Mouse (Mus musculus): Measurements from ENCODE around the gene Arhgap45. TPM values are rescaled to one million over a fixed set of nuclear protein-coding genes. Genes with fewer than 3 reads are reported as not detected.

The Arhgap45 gene
- not detected for polyA plus RNA-seq (2014; fragmentation: Illumina TruSeq; extraction: RNeasy Lipid Tissue Mini Kit (QIAGEN cat#74804); ENCODE audit: low read depth, low replicate concordance)

DNA sequence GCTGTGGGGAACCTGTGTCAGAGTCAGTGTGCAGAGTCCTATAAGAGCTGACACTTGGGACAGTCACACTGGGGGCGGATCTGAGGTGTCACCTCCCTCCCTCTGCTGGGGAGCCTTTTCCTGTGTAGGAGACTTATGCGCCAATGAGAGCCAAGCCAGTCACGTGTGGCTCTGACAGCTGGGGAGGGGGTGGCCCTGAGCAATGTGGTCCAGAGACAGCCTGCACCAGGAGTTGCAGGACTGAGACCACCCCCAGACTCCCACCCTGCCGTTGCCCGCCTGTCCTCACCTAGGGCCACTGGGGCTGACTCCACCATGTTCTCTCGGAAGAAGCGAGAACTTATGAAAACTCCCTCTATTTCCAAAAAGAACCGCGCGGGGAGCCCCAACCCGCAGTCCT is at the start of gene Arhgap45:
Gene Arhgap45, plus strand, starts transcription at position 143 of the 400 bp plus-strand sequence.

DNA sequence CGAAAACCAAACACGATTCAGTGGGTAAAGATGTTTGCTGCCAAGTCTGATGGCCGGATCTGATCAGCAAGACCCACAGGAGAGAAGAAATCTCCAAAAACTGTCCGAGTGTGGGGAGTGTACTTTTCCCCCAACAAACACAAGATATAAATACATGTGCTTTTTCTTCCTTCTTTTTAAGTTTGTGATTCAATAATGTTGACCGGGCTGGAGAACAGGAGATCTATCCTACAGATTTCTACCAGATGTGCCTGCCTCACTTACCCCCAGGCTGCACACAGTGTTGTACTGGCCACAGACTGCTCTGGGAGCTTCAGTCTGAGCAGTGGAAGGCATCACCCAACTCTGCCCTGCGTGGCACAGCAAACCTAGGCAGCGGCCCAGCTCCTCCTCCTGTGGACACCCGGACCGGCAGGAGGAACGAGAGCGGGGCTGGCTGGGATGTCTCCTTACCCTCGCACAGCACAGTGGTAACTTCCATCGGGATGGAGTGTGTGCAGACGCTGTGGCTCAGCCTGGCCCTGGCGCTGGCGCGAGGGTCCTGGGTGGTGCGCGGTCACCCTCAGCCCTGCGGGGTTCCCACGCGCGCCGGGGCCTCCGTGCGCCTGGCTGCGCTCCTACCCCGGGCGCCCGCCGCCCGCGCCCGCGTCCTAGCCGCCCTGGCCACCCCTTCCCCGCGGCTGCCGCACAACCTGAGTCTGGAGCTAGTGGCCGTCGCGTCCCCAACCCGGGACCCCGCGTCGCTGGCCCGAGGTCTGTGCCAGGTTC is 45.9 kb upstream of the Arhgap45 start, which contains the start of gene Grin3b:
Gene Grin3b, plus strand, starts transcription at position 301 of the 768 bp plus-strand sequence.

DNA sequence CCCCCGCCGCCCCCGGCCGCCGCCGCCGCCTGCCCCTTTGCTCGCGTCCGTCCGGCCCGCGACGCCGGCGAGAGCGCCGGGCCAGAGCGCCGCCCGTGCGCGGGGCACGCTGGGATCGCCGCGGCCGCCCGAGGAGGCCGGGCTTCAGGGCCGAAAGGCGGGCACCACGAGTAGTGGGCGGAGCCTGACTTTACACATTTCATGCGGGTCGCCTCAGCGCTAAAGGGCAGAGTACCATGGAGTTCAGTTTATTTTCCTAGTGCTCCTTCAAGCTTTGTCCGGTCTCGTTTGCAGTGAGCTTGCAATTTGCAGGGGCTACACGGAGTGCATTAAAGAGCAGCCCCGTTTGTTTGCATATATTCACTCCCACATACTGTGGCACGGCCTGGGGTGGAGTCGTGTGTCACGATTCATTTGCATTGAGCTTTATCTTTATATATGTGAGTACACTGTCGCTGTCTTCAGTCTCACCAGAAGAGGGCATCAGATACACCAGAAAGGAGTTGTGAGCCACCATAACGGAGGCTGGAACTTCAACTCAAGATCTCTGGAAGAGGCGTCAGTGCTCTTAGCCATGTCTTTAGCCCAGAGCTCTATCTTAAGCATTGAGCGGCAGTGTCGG is 32.1 kb upstream of the Arhgap45 start, which contains the start of gene Tmem259:
Gene Tmem259, minus strand, starts transcription at position 136 of the 622 bp plus-strand sequence.

DNA sequence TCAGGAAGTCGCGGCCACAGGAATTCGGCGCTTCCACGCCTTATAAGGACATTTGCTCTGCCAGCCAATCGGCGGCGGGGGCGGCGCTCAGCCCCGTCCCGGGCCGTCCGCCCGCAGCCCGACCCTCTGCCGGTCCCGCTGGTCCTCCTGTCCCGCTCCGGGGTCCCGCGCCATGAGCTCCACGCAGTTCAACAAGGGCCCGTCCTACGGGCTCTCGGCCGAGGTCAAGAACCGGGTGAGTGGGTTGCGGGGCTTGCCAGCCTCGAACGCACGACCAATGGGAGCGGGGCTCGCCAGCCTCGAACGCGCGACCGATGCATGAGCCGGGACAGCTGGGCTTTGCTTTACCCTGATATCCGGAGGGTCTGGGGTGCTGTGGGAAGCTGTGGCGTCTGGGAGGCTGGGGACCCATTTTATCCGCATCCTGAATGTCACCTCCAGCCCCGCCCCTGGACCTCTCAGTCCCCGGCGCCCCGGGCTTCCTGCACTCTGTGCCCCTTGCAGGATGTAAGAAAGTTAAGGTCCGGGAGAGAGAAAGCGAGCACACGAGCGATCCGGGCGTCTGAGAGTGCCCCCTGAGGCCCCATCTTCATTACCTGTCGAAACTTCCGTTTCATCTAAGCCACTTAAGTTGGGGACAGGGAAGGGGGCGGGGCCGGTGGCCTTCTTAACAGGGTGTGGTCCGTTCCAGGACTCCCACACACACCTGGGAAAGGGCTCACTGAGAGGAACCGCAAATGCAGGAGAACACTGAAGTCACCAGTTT is 27.8 kb upstream of the Arhgap45 start, which contains the start of gene Cnn2:
Gene Cnn2, plus strand, starts transcription at position 79 of the 766 bp plus-strand sequence.

DNA sequence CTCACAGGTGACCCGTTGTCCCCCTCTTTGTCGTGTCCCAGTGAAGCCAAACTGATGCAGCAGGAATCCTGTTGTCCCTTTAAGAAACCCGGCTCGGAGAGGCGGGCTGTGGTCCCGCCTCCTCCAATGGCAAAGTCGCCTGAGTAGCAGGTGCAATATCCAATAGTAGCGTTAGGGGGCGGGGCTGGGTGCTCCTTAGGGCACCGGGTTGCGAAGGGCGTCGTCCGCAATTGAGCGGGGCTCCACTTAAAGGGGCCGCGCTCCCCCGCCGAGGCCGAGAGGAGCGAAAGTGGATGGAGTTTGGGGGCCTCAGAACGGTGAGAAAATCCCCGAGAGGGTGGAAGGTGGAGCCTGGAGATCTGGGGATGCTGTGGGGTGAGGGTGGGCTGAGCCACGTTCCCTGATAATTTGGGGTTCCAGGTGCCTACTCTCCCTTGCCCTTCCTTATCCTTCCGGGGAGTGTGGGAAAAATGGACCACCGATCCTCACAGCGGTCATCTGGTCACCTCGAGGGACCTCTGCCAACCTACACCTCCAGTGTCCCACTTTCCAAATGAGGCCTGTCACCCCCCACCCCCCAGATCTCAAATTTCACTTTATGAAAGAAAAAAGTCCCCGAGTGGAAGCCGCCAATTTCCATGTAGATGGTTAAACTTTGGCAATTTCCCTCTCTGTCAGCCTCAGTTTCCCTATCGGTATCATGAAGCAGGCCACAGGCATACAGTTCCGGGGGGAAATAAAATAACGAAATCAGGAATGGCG is 20.0 kb upstream of the Arhgap45 start, which contains the start of gene Abca7:
Gene Abca7, plus strand, starts transcription at position 223 of the 762 bp plus-strand sequence.

DNA sequence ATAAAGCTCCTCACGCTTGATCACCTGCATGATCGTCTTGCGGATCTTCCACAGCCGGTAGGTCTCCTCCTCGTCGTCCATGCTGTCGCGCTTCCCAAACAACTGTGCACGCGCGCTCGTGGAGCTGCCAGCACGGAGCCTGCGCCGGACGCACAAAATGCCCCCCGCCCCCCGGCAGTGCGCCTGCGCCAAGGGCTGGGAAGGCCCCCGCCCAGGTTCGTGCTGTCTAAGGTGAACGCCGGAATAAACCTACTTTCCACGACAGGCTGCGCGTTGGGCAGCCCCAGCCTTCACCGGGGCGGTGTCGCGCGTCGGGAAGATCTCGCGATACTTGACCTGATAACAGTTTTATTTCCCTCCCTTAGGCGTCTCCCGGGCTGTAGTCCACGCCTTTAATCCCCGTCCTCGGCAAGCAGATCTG is 23.1 kb downstream of the Arhgap45 start, which contains the start of gene Polr2e:
Gene Polr2e, minus strand, starts transcription at position 237 of the 421 bp plus-strand sequence.

DNA sequence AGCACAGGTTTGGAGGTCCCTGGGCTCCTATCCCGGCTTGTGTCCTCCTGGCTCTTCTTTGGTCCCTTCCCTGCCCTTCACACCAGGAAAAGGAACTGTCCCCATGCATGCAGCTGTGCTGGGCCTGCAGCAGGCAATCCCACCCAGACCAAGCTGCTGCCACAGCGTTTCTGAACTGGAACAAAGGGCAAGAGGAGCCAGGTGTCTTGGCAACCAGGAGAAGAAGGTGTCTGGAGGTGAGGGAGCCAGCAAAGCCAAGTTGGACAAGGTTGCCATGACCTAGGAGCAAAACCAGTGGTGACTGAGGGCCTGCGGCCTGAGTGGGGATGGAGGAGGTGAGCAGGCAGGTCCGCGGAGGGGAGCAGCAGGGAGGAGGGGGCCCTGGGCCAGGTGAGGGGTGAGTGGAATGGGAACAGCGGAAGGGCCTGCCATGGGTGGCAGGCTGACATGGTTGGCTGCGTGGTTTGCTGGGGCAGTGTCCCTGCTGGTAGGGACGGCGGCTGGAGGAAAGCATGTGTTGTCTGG is 30.6 kb downstream of the Arhgap45 start, which contains the start of gene Gpx4:
Gene Gpx4, plus strand, starts transcription at position 126 of the 525 bp plus-strand sequence.

Other genes starting within 250 kb of the Arhgap45 start
- 0.73 TPM for gene Rnf126, start 249.7 kb upstream of the Arhgap45 start, polyA plus RNA-seq (2014; fragmentation: Illumina TruSeq; extraction: RNeasy Lipid Tissue Mini Kit (QIAGEN cat#74804); ENCODE audit: low read depth, low replicate concordance)
- gene Fstl3, start 239.4 kb upstream of the Arhgap45 start, polyA plus RNA-seq (2014; fragmentation: Illumina TruSeq; extraction: RNeasy Lipid Tissue Mini Kit (QIAGEN cat#74804); ENCODE audit: low read depth, low replicate concordance), result 2.5 TPM
- gene Prss57, start 225.7 kb upstream of the Arhgap45 start, polyA plus RNA-seq (2014; fragmentation: Illumina TruSeq; extraction: RNeasy Lipid Tissue Mini Kit (QIAGEN cat#74804); ENCODE audit: low read depth, low replicate concordance), result not detected
- 0.69 TPM for gene Palm, start 223.1 kb upstream of the Arhgap45 start, polyA plus RNA-seq (2014; fragmentation: Illumina TruSeq; extraction: RNeasy Lipid Tissue Mini Kit (QIAGEN cat#74804); ENCODE audit: low read depth, low replicate concordance)
- 12.8 TPM for gene Misp, start 195.7 kb upstream of the Arhgap45 start, polyA plus RNA-seq (2014; fragmentation: Illumina TruSeq; extraction: RNeasy Lipid Tissue Mini Kit (QIAGEN cat#74804); ENCODE audit: low read depth, low replicate concordance)
- gene Ptbp1, start 162.2 kb upstream of the Arhgap45 start, polyA plus RNA-seq (2014; fragmentation: Illumina TruSeq; extraction: RNeasy Lipid Tissue Mini Kit (QIAGEN cat#74804); ENCODE audit: low read depth, low replicate concordance), result 91.3 TPM
- gene Prtn3, start 142.2 kb upstream of the Arhgap45 start, polyA plus RNA-seq (2014; fragmentation: Illumina TruSeq; extraction: RNeasy Lipid Tissue Mini Kit (QIAGEN cat#74804); ENCODE audit: low read depth, low replicate concordance), result not detected
- not detected for gene Plppr3, start 142.0 kb upstream of the Arhgap45 start, polyA plus RNA-seq (2014; fragmentation: Illumina TruSeq; extraction: RNeasy Lipid Tissue Mini Kit (QIAGEN cat#74804); ENCODE audit: low read depth, low replicate concordance)
- gene Elane, start 130.4 kb upstream of the Arhgap45 start, polyA plus RNA-seq (2014; fragmentation: Illumina TruSeq; extraction: RNeasy Lipid Tissue Mini Kit (QIAGEN cat#74804); ENCODE audit: low read depth, low replicate concordance), result not detected
- 0.88 TPM for gene Cfd, start 125.8 kb upstream of the Arhgap45 start, polyA plus RNA-seq (2014; fragmentation: Illumina TruSeq; extraction: RNeasy Lipid Tissue Mini Kit (QIAGEN cat#74804); ENCODE audit: low read depth, low replicate concordance)
- 0.19 TPM for gene Med16, start 107.7 kb upstream of the Arhgap45 start, polyA plus RNA-seq (2014; fragmentation: Illumina TruSeq; extraction: RNeasy Lipid Tissue Mini Kit (QIAGEN cat#74804); ENCODE audit: low read depth, low replicate concordance)
- not detected for gene Gm26602, start 105.8 kb upstream of the Arhgap45 start, polyA plus RNA-seq (2014; fragmentation: Illumina TruSeq; extraction: RNeasy Lipid Tissue Mini Kit (QIAGEN cat#74804); ENCODE audit: low read depth, low replicate concordance)
- gene Kiss1r, start 99.7 kb upstream of the Arhgap45 start, polyA plus RNA-seq (2014; fragmentation: Illumina TruSeq; extraction: RNeasy Lipid Tissue Mini Kit (QIAGEN cat#74804); ENCODE audit: low read depth, low replicate concordance), result 0.35 TPM
- 21.3 TPM for gene R3hdm4, start 95.4 kb upstream of the Arhgap45 start, polyA plus RNA-seq (2014; fragmentation: Illumina TruSeq; extraction: RNeasy Lipid Tissue Mini Kit (QIAGEN cat#74804); ENCODE audit: low read depth, low replicate concordance)
- gene Arid3a, start 89.6 kb upstream of the Arhgap45 start, polyA plus RNA-seq (2014; fragmentation: Illumina TruSeq; extraction: RNeasy Lipid Tissue Mini Kit (QIAGEN cat#74804); ENCODE audit: low read depth, low replicate concordance), result 2.5 TPM
- 0.79 TPM for gene Wdr18, start 56.5 kb upstream of the Arhgap45 start, polyA plus RNA-seq (2014; fragmentation: Illumina TruSeq; extraction: RNeasy Lipid Tissue Mini Kit (QIAGEN cat#74804); ENCODE audit: low read depth, low replicate concordance)
- gene Grin3b, start 45.9 kb upstream of the Arhgap45 start, polyA plus RNA-seq (2014; fragmentation: Illumina TruSeq; extraction: RNeasy Lipid Tissue Mini Kit (QIAGEN cat#74804); ENCODE audit: low read depth, low replicate concordance), result not detected
- gene Tmem259, start 32.3 kb upstream of the Arhgap45 start, polyA plus RNA-seq (2014; fragmentation: Illumina TruSeq; extraction: RNeasy Lipid Tissue Mini Kit (QIAGEN cat#74804); ENCODE audit: low read depth, low replicate concordance), result 0.22 TPM
- gene Cnn2, start 28.1 kb upstream of the Arhgap45 start, polyA plus RNA-seq (2014; fragmentation: Illumina TruSeq; extraction: RNeasy Lipid Tissue Mini Kit (QIAGEN cat#74804); ENCODE audit: low read depth, low replicate concordance), result 4.2 TPM
- gene Abca7, start 20.2 kb upstream of the Arhgap45 start, polyA plus RNA-seq (2014; fragmentation: Illumina TruSeq; extraction: RNeasy Lipid Tissue Mini Kit (QIAGEN cat#74804); ENCODE audit: low read depth, low replicate concordance), result 0.41 TPM
- 0.63 TPM for gene Polr2e, start 23.1 kb downstream of the Arhgap45 start, polyA plus RNA-seq (2014; fragmentation: Illumina TruSeq; extraction: RNeasy Lipid Tissue Mini Kit (QIAGEN cat#74804); ENCODE audit: low read depth, low replicate concordance)
- gene Gpx4, start 30.5 kb downstream of the Arhgap45 start, polyA plus RNA-seq (2014; fragmentation: Illumina TruSeq; extraction: RNeasy Lipid Tissue Mini Kit (QIAGEN cat#74804); ENCODE audit: low read depth, low replicate concordance), result 21.4 TPM
- 1.6 TPM for gene Sbno2, start 88.9 kb downstream of the Arhgap45 start, polyA plus RNA-seq (2014; fragmentation: Illumina TruSeq; extraction: RNeasy Lipid Tissue Mini Kit (QIAGEN cat#74804); ENCODE audit: low read depth, low replicate concordance)
- gene Stk11, start 99.2 kb downstream of the Arhgap45 start, polyA plus RNA-seq (2014; fragmentation: Illumina TruSeq; extraction: RNeasy Lipid Tissue Mini Kit (QIAGEN cat#74804); ENCODE audit: low read depth, low replicate concordance), result 6.7 TPM
- 0.50 TPM for gene Atp5d, start 122.0 kb downstream of the Arhgap45 start, polyA plus RNA-seq (2014; fragmentation: Illumina TruSeq; extraction: RNeasy Lipid Tissue Mini Kit (QIAGEN cat#74804); ENCODE audit: low read depth, low replicate concordance)
- gene Cbarp, start 124.2 kb downstream of the Arhgap45 start, polyA plus RNA-seq (2014; fragmentation: Illumina TruSeq; extraction: RNeasy Lipid Tissue Mini Kit (QIAGEN cat#74804); ENCODE audit: low read depth, low replicate concordance), result not detected
- 13.1 TPM for gene Midn, start 131.6 kb downstream of the Arhgap45 start, polyA plus RNA-seq (2014; fragmentation: Illumina TruSeq; extraction: RNeasy Lipid Tissue Mini Kit (QIAGEN cat#74804); ENCODE audit: low read depth, low replicate concordance)
- 23.0 TPM for gene Cirbp, start 149.3 kb downstream of the Arhgap45 start, polyA plus RNA-seq (2014; fragmentation: Illumina TruSeq; extraction: RNeasy Lipid Tissue Mini Kit (QIAGEN cat#74804); ENCODE audit: low read depth, low replicate concordance)
- gene 1600002K03Rik, start 156.3 kb downstream of the Arhgap45 start, polyA plus RNA-seq (2014; fragmentation: Illumina TruSeq; extraction: RNeasy Lipid Tissue Mini Kit (QIAGEN cat#74804); ENCODE audit: low read depth, low replicate concordance), result not detected
- gene Efna2, start 162.8 kb downstream of the Arhgap45 start, polyA plus RNA-seq (2014; fragmentation: Illumina TruSeq; extraction: RNeasy Lipid Tissue Mini Kit (QIAGEN cat#74804); ENCODE audit: low read depth, low replicate concordance), result 0.79 TPM
- 4.9 TPM for gene Mum1, start 209.8 kb downstream of the Arhgap45 start, polyA plus RNA-seq (2014; fragmentation: Illumina TruSeq; extraction: RNeasy Lipid Tissue Mini Kit (QIAGEN cat#74804); ENCODE audit: low read depth, low replicate concordance)
- 12.8 TPM for gene Ndufs7, start 232.5 kb downstream of the Arhgap45 start, polyA plus RNA-seq (2014; fragmentation: Illumina TruSeq; extraction: RNeasy Lipid Tissue Mini Kit (QIAGEN cat#74804); ENCODE audit: low read depth, low replicate concordance)
- not detected for gene Gamt, start 244.4 kb downstream of the Arhgap45 start, polyA plus RNA-seq (2014; fragmentation: Illumina TruSeq; extraction: RNeasy Lipid Tissue Mini Kit (QIAGEN cat#74804); ENCODE audit: low read depth, low replicate concordance)
- gene Dazap1, start 244.8 kb downstream of the Arhgap45 start, polyA plus RNA-seq (2014; fragmentation: Illumina TruSeq; extraction: RNeasy Lipid Tissue Mini Kit (QIAGEN cat#74804); ENCODE audit: low read depth, low replicate concordance), result 27.3 TPM